Mouse (Mus musculus): Measurements from ENCODE around the gene Slc12a7.
"Not testable (repeated sequence)": the region's sequence is repeated elsewhere in the genome, so short reads cannot be mapped to it uniquely, and the experiment has no call there.

Slc12a7 gene

DNA sequence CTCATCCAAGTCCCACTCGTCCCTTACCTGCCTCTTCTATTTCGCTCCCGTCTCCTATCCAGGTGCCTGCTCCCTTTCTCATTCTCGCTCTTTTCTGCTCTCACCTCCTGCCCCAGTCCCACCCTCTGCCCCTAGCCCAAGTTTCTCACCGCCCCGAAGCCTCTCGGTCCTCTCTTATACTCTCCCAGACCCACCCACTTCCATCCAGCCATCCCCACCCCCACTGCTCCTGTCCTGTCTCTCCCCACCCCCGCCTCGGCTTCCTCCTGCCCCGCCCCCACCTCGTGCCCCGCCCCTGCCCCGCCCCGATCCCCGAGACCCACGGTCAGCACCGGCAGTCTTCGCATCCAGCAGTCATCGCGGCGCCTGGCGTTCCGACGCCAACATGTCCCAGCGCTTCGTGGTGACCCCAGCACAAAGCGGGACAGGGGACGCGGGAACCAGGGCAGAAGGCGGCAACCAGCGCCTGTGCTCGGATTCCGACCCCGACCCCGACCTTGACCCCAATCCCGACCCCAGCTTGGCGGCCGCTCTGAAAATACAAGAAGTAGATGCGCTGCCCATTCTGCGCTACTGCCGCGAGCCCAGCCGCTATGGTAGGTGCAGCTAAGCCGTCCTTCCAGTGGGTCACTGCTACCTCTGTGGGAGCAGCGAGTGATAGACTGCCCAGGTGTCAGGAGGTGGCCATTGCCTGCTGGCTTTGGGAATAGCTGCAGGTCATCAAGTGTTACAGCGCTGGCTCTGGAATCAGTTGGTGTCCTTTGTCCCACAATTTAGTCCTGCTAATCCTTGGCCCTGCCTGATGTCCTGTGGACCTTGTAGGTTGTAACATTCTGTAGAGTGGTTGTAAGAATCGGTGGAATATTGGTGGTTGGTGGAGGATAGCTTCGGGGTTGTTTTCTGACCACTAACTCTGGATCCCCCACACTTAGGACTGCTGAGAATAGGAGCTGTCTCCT lies at the start of gene Slc12a7:
TSS of gene Slc12a7 (plus strand) at position 353 of the 959 bp plus-strand sequence.
- peak; percentile 49 for DNase-seq

GRCm38 (mm10) chr13:73683682-73684081 lies 49.2 kb upstream of the Slc12a7 start:
- no peak for DNase-seq

DNA sequence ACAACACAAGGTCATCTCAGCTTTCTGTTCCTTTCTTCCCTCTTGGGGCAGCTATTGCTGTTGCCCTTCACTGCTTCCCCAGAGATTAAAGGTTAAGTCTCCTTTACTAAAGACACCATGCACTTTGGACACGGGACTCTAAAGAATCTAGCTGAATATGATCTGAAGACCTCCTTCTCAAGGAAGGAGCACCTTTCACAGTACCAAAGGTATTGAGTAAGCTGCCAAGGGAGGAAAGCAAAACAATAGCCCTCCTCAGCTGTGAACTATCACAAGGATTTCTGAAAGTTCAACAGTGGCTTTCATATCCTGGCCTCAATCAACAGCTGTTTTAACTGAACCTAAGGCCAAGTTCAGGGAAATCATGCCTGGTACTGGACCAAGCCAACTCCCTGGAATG lies 48.5 kb upstream of the Slc12a7 start:
- no peak for DNase-seq

DNA sequence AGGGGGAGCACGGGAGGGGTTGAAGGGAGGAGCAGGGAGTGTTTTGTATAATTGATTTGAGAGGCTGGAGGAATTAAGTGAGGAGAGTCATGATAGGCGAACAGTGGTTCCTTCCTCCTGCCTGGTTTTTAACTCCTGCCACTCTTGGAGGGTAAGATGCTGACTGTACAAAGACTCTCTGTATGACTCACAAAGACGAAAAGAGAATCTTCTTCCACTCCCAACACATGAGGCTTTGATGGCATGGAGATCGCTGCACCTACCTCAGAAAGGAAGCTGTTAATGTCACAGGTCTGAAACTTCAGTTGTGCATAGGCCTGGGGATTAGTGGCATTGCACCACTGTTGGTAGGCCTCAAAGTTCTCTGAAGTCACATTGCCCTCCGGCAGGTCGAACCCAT lies 47.4 kb upstream of the Slc12a7 start:
- DNase-seq = no peak

DNA sequence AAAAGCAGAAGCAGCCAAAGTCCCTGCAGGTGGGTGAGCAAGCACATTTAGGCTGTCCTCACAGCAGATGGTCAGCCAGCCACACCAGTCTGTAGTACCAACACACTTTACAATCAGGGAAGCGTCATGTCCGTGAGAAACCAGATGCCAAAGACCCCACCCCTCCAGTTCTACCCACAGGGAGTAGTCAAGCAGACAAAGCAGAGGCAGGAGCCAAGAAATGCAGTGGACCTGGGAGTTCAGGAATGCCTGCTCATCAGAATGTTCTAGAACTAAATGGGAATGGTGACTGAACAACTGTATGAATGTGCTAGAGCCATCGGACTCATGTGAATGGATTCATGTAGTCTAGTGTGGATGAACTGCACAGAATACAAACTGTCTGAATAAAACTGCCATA lies 45.3 kb upstream of the Slc12a7 start:
- DNase-seq = no peak

- DNase-seq = no peak
Observed at GRCm38 (mm10) chr13:73688934-73689333, 44.0 kb upstream of the Slc12a7 start.

GRCm38 (mm10) chr13:73692249-73692868 lies 40.5 kb upstream of the Slc12a7 start:
- DNase-seq = peak; percentile 77

DNA sequence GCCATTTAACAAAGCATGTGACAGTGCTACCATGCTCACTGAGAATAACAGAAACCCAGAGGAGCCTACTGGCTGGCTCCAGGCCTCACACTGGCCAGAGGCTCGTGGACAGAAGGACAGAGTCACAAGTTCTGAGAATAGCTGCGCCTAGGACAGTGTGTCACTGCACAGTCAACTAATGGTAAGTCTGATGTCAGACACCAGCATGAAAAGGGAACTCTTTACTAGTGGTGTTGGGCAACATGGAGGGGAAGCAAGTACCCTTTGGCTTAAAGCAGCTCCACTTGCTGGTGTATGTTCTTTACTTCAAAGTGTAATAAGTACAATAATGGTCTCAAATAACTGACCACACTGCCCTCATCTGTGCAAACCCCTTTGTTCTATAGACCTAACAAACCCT lies 39.6 kb upstream of the Slc12a7 start:
- no peak for DNase-seq

DNA sequence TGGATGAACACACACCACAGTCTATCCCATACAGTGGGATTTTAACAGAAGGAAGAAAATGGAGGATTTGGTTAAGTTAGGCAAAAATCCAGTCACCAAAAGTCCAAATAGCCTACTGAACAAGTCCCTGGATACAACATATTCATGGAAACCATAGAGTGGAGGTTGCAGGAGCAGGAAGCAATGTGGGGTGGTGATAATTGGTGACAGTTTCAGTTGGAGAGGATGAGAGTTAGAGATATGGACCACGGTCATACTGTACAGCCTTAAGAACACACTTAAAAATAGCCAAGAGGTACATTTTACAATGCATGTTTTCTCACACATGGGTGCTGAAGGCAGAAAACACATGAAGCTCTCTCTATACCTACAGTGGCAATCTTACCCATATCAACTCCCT lies 37.9 kb upstream of the Slc12a7 start:
- no peak for DNase-seq

DNA sequence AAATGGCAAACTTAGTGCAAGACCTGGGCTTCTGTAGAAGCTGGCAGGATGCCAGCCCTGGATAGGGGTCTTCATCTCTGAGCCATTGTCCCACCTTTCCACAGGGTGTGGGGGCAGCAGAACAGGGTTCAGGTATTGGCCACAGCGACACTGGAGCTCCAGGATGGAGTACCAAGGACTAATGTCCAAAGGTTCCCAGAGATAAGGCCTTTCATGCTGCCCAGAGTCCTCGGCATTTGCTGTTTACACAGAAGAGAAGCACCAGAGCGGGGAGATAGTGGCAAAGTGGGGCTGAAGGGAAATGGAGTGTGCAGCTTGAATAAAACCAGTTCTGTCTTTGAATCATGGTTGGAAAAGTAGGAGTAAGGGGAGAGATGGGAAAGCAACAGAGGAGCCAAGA lies 36.4 kb upstream of the Slc12a7 start:
- no peak for DNase-seq

- DNase-seq = no peak
Observed at GRCm38 (mm10) chr13:73699714-73700113, 33.2 kb upstream of the Slc12a7 start.

- DNase-seq = no peak
Observed at GRCm38 (mm10) chr13:73700554-73700953, 32.3 kb upstream of the Slc12a7 start.

DNA sequence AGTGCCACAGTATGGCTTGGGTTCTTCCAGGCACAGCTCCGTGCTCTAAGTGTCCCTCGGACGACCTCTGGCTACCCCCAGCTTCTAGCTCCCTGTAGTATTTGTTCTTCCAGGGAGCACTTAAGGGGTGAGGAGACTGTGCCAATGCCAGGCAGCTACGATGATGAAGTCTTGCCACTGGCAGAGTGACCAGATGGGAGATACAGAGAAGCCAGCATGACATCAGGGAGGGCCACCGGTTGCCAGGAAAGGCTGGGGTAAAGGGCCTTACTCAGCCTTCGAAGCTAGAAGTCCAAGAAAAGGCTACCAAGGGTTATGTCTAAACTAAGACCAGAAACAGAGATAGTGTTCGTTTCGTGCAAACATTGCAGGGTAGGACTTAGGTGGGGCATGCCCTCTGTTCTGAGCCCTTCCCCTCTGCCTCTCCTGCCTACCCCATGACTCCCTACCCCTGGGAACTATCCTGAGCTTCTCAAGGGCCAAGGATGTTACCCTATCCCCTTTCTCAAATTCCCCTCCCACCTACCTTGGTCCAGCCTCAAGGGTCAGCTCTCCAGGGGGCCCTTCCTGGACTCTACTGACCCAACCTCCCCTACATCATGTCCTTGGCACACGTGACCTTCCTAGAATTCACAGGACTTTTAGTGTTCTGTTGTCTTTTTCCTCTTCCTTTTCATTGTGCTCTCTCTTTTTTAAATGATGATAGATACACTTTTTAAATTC lies 31.6 kb upstream of the Slc12a7 start:
- no peak for DNase-seq

GRCm38 (mm10) chr13:73702776-73703175 lies 30.1 kb upstream of the Slc12a7 start:
- no peak for DNase-seq

- DNase-seq = not testable (repeated sequence)
Observed at GRCm38 (mm10) chr13:73703486-73703885, 29.4 kb upstream of the Slc12a7 start.

DNA sequence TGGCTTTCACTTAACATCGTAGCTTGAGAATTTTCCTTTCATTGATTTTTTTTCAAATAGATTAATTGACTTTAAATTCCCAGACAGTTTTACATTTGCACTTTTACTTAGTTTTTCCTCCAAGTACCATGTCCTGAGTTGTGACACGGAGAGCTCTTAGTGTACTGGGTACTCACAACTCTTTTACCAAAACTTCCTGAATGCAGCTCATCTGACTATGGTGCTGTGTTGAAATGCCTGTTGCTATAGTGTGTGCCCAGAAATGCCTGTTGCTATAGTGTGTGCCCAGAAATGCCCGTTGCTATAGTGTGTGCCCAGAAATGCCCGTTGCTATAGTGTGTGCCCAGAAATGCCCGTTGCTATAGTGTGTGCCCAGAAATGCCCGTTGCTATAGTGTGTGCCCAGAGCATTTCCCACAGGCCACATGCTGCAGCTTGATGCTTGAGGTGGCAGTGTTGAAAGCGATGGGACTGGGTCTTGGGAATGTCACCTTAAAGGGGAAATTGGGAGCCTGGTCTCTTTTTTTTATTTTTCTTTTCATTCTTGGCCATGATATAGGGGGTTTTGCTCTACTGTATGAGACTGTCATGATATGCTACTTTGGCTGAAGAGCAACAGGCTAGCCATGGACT lies 28.1 kb upstream of the Slc12a7 start, which contains the start of gene Slc6a19:
TSS of gene Slc6a19 (minus strand) at position 172 of the 632 bp plus-strand sequence.
- DNase-seq = no peak

DNA sequence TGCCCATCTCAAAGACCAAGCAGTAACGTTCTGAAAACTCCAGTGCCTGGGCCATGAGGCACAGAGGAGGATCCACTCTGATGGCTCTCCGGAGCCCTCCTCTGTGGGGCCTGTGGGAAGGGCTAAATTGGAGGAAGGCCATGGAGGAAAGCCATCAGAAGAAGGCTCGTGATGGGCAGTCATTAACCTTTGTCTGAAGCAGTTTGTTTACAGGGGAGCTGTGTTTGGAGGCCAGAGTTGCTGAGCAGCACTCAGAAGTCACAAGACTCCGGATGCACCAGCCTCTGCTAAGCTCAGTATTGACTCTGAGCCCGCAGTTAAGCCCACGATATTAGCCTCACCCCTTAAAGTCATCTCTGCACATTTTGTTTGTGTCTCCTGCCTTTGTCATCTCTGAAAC lies 23.4 kb upstream of the Slc12a7 start:
- DNase-seq = no peak

DNA sequence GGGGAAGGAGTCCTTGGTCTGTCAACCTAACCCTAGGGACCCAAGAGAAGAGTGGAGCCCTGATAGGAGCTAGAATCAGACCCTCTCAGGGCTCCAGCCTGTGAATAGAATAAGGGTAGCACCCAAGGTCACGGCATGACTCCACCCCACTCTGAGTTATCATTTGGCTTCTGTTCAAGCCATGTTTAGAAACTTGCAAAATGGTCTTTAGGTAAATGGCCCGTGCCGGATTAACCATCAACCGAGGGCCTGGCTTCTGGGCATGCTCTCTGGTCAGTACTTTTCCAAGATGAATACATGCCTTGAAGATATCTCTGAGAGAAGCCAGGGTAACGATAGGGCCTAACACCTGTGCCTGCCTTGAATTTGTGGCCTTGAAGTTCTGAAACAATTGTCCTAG lies 21.7 kb upstream of the Slc12a7 start:
- DNase-seq = no peak

DNA sequence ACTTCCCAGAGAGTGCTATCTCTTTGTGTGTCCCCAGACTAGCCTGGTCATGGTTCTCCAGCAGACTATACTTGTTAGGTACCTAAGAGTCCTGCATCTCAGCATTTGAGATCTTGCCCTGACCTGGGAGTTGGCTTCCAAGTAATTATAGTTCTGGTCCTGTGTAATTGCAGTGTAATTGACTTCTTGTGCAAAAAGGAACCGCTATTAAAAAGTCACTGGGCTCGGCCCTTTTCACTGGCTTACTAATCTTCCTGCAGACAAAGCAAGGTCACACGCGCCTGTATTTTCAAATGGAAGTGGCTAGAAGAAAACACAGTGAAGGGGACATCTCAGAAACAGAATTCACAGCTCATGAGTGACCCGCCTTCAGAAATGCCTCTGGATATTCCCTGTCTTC lies 21.1 kb upstream of the Slc12a7 start:
- no peak for DNase-seq

- no peak for DNase-seq
Observed at GRCm38 (mm10) chr13:73712228-73712627, 20.7 kb upstream of the Slc12a7 start.

DNA sequence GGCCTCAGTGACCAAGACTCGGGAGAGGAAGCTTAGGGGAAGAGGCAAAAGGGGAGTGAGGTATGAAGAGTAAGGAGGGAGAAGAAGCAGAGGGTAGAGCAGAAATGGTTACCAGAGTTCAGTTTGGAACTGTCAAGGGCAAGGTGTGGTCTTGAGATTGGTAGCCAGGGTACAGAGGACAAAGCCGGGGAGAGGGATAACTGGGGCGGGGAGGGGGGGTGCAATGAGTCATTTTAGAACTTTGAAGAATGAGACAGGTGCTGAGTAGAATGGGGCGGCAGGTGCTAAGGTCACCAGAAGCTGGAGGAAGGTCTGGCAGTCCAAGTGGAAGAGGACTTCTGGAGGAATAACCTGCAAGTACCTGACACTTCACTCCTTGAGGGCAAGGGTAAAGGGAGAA lies 19.7 kb upstream of the Slc12a7 start:
- DNase-seq = no peak

GRCm38 (mm10) chr13:73714020-73714419 lies 18.9 kb upstream of the Slc12a7 start:
- DNase-seq = peak; percentile 23

DNA sequence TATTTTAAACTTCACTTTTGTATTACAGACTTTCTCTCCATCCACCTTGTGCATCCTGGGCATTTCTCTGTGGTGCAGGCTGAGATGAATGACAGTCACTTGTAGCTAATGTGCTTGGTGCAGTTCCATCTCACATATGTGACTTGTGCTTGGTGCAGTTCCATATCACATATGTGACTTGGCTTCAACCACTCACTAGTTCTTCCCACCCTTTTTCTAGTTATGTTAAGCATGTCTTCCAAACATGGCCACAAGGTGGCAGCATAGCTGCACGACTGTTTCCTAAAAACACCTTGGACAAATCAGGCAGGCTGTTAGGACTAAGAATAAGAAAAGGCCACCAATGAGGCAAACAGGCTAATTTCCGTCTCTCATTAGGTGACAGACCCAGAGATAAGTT lies 14.7 kb upstream of the Slc12a7 start:
- DNase-seq = peak; percentile 86
